Mouse (Mus musculus) MEL (cell line): ENCODE measurements at regions not wholly inside any gene's neighbourhood (a gene's known extent, or its start where the extent isn't known, plus 50 kb on each side); places are given as distances from the start of the nearest gene placed in this dataset.
"Not testable (repeated sequence)": the region's sequence is repeated elsewhere in the genome, so short reads cannot be mapped to it uniquely, and the experiment has no call there.

ENCODE experiments used
- DNase-seq: peaks from one replicate; pipeline ENCODE4 v3.0.0; 2011; ENCODE audit warnings: low read depth, low spot score
- H3K27ac ChIP-seq: 2 replicates; pipeline ENCODE4 v1.5.1; 2012; ENCODE audit warnings: low read depth, mild to moderate bottlenecking, control low read depth, low read length, moderate library complexity; ENCODE audit not compliant: control insufficient read depth
- H3K27me3 ChIP-seq, 2 experiments: fragments of 150-350 bp in 1 of 2; sonication (generic) in 1 of 2; 2 replicates each; pipeline ENCODE4 v1.6.1; 2012; ENCODE audit warnings: low read length in 2 of 2, mild to moderate bottlenecking in 2 of 2, improper control_type of control experiment in 1 of 2, moderate library complexity in 1 of 2; ENCODE audit not compliant: insufficient read depth in 2 of 2, control insufficient read depth in 1 of 2
- H3K36me3 ChIP-seq, 2 experiments: 2 replicates each; pipeline ENCODE4 v1.6.1; 2012 to 2014; ENCODE audit warnings: low read length in 2 of 2, improper control_type of control experiment in 1 of 2, inconsistent platforms in 1 of 2, mild to moderate bottlenecking in 1 of 2; ENCODE audit not compliant: insufficient read depth in 2 of 2, control insufficient read depth in 1 of 2
- H3K4me1 ChIP-seq, 2 experiments: fragments of 150-350 bp in 1 of 2; sonication (generic) in 1 of 2; 2 replicates each; pipeline ENCODE4 v1.6.1; 2012; ENCODE audit warnings: low read length in 2 of 2, improper control_type of control experiment in 1 of 2, mild to moderate bottlenecking in 1 of 2; ENCODE audit not compliant: insufficient read depth in 2 of 2, control insufficient read depth in 1 of 2
- H3K4me3 ChIP-seq, 2 experiments: fragments of 150-350 bp in 1 of 2; sonication (generic) in 1 of 2; 2 replicates each; pipeline ENCODE4 v1.5.1; 2012; ENCODE audit warnings: low read depth in 2 of 2, low read length in 2 of 2, mild to moderate bottlenecking in 2 of 2, moderate library complexity in 2 of 2, control low read depth in 1 of 2, improper control_type of control experiment in 1 of 2; ENCODE audit not compliant: control insufficient read depth in 1 of 2, insufficient read depth in 1 of 2
- H3K79me2 ChIP-seq: 2 replicates; pipeline ENCODE4 v1.6.1; 2012; ENCODE audit warnings: mild to moderate bottlenecking, low read length, moderate library complexity; ENCODE audit not compliant: control insufficient read depth, poor library complexity, insufficient read depth
- H3K9ac ChIP-seq: 2 replicates; pipeline ENCODE4 v1.6.1; 2012; ENCODE audit warnings: low read depth, mild to moderate bottlenecking, control low read depth, low read length, moderate library complexity; ENCODE audit not compliant: control insufficient read depth, poor library complexity, severe bottlenecking
- H3K9me3 ChIP-seq: fragments of 150-350 bp; sonication (generic); replicated peaks from 2 replicates; pipeline ENCODE4 v1.6.1; 2012; ENCODE audit warnings: mild to moderate bottlenecking, low read length, improper control_type of control experiment, moderate library complexity; ENCODE audit not compliant: insufficient read depth
- BHLHE40 ChIP-seq: IDR thresholded peaks from 2 replicates; pipeline ENCODE4 v1.6.1; 2012; ENCODE audit warnings: low read depth, mild to moderate bottlenecking, inconsistent platforms, low read length, improper control_type of control experiment, borderline replicate concordance
- CTCF ChIP-seq, 3 experiments: IDR thresholded peaks in 2 of 3; conservative IDR thresholded peaks in 1 of 3; 2 replicates each; pipeline ENCODE4 v1.5.1; 2011 to 2012; ENCODE audit warnings: low read length in 3 of 3, low read depth in 2 of 3, mild to moderate bottlenecking in 2 of 3, improper control_type of control experiment in 1 of 3, inconsistent platforms in 1 of 3, mixed read lengths in 1 of 3, moderate library complexity in 1 of 3; ENCODE audit not compliant: control insufficient read depth in 1 of 3, insufficient read depth in 1 of 3, poor library complexity in 1 of 3, severe bottlenecking in 1 of 3
- ETS1 ChIP-seq: IDR thresholded peaks from 2 replicates; pipeline ENCODE4 v1.6.1; 2012; ENCODE audit warnings: low read depth, mild to moderate bottlenecking, inconsistent platforms, low read length, improper control_type of control experiment, moderate library complexity
- JUND ChIP-seq: IDR thresholded peaks from 2 replicates; pipeline ENCODE4 v1.6.1; 2011; ENCODE audit warnings: low read depth, mild to moderate bottlenecking, improper control_type of control experiment, low read length
- KAT2A ChIP-seq: conservative IDR thresholded peaks from 2 replicates; pipeline ENCODE4 v1.6.1; 2012; ENCODE audit warnings: low read depth, low read length, improper control_type of control experiment, inconsistent platforms
- MAFK ChIP-seq: IDR thresholded peaks from 2 replicates; pipeline ENCODE4 v1.6.1; 2011; ENCODE audit warnings: low read depth, mild to moderate bottlenecking, low read length, improper control_type of control experiment, borderline replicate concordance
- MAX ChIP-seq: IDR thresholded peaks from 2 replicates; pipeline ENCODE4 v1.6.1; 2011; ENCODE audit warnings: low read length, improper control_type of control experiment
- MAZ ChIP-seq: IDR thresholded peaks from 2 replicates; pipeline ENCODE4 v1.6.1; 2012; ENCODE audit warnings: low read depth, mild to moderate bottlenecking, inconsistent platforms, low read length, improper control_type of control experiment
- MXI1 ChIP-seq: IDR thresholded peaks from 2 replicates; pipeline ENCODE4 v1.6.1; 2011; ENCODE audit warnings: mild to moderate bottlenecking, low read depth, low read length, improper control_type of control experiment
- MYC ChIP-seq: IDR thresholded peaks from 2 replicates; pipeline ENCODE4 v1.6.1; 2011; ENCODE audit warnings: low read depth, mild to moderate bottlenecking, low read length, improper control_type of control experiment, moderate library complexity
- POLR2A ChIP-seq, 2 experiments: IDR thresholded peaks; 2 replicates each; pipeline ENCODE4 v1.6.1; 2011 to 2012; ENCODE audit warnings: low read length in 2 of 2, mild to moderate bottlenecking in 2 of 2, control low read depth in 1 of 2, improper control_type of control experiment in 1 of 2, low read depth in 1 of 2, moderate library complexity in 1 of 2; ENCODE audit not compliant: control insufficient read depth in 1 of 2, insufficient read depth in 1 of 2, poor library complexity in 1 of 2
- POLR2AphosphoS2 ChIP-seq: IDR thresholded peaks from 2 replicates; pipeline ENCODE4 v1.6.1; 2011; ENCODE audit warnings: low read length, improper control_type of control experiment
- RAD21 ChIP-seq: IDR thresholded peaks from 2 replicates; pipeline ENCODE4 v1.6.1; 2011; ENCODE audit warnings: mild to moderate bottlenecking, low read depth, low read length, improper control_type of control experiment
- TBP ChIP-seq: IDR thresholded peaks from 2 replicates; pipeline ENCODE4 v1.8.0; 2011; ENCODE audit warnings: low read depth, low read length, improper control_type of control experiment
- UBTF ChIP-seq: IDR thresholded peaks from 2 replicates; pipeline ENCODE4 v1.6.1; 2012; ENCODE audit warnings: low read depth, mild to moderate bottlenecking, inconsistent platforms, low read length, improper control_type of control experiment, moderate library complexity, borderline replicate concordance; ENCODE audit not compliant: insufficient read depth
- USF1 ChIP-seq: IDR thresholded peaks from 2 replicates; pipeline ENCODE4 v1.6.1; 2014; ENCODE audit warnings: low read depth, mild to moderate bottlenecking, inconsistent platforms, low read length, improper control_type of control experiment, moderate library complexity
- USF2 ChIP-seq, 2 experiments: IDR thresholded peaks; 2 replicates each; pipeline ENCODE4 v1.6.1; 2011 to 2012; ENCODE audit warnings: improper control_type of control experiment in 2 of 2, low read length in 2 of 2, borderline replicate concordance in 1 of 2, inconsistent platforms in 1 of 2, low read depth in 1 of 2, mild to moderate bottlenecking in 1 of 2; ENCODE audit not compliant: insufficient read depth in 1 of 2
- ZC3H11A ChIP-seq: IDR thresholded peaks from 2 replicates; pipeline ENCODE4 v1.6.1; 2012; ENCODE audit warnings: low read depth, mild to moderate bottlenecking, inconsistent platforms, low read length, improper control_type of control experiment
- ZKSCAN1 ChIP-seq: IDR thresholded peaks from 2 replicates; pipeline ENCODE4 v1.6.1; 2012; ENCODE audit warnings: low read depth, mild to moderate bottlenecking, inconsistent platforms, low read length, improper control_type of control experiment, moderate library complexity
- ZNF384 ChIP-seq: IDR thresholded peaks from 2 replicates; pipeline ENCODE4 v1.6.1; 2012; ENCODE audit warnings: low read depth, mild to moderate bottlenecking, inconsistent platforms, low read length, improper control_type of control experiment

- TF ChIP-seq JUND: no peak
- no peak for TF ChIP-seq RAD21
- no peak for TF ChIP-seq POLR2A (IDR thresholded peaks at IDR 0.05; ENCODE audit: control insufficient read depth in 1 of 2, insufficient read depth in 1 of 2, low read depth in 1 of 2, low read length in 2 of 2, poor library complexity in 1 of 2)
- no peak for TF ChIP-seq MAX
- TF ChIP-seq USF2 (IDR thresholded peaks at IDR 0.05; ENCODE audit: borderline replicate concordance in 1 of 2, insufficient read depth in 1 of 2, low read depth in 1 of 2, low read length in 2 of 2): no peak
- TF ChIP-seq USF1: no peak
- no peak for TF ChIP-seq BHLHE40
- no peak for TF ChIP-seq POLR2AphosphoS2
- no peak for TF ChIP-seq ZC3H11A
- TF ChIP-seq MYC: no peak
- TF ChIP-seq CTCF (IDR thresholded peaks at IDR 0.05 in 2 of 3, conservative IDR thresholded peaks at IDR 0.05 in 1 of 3; ENCODE audit: control insufficient read depth in 1 of 3, insufficient read depth in 1 of 3, low read depth in 2 of 3, low read length in 3 of 3, poor library complexity in 1 of 3, severe bottlenecking in 1 of 3): no peak
- TF ChIP-seq ZNF384: no peak
- TF ChIP-seq UBTF: no peak
- no peak for TF ChIP-seq MAZ
- no peak for TF ChIP-seq MAFK
- no peak for TF ChIP-seq MXI1
- no peak for TF ChIP-seq KAT2A
- no peak for TF ChIP-seq ETS1
- no peak for TF ChIP-seq TBP
- TF ChIP-seq ZKSCAN1: no peak
- Histone ChIP-seq H3K9ac (no peak overlapping the region), H3K27me3 (no peaks in the 10 kb centered on the region), H3K27ac (no peak overlapping the region), H3K4me1 (no peaks in the 10 kb centered on the region), H3K79me2 (no peaks in the 10 kb centered on the region), H3K4me3 (no peak overlapping the region), H3K9me3 (no peaks in the 10 kb centered on the region), H3K36me3 (no peaks in the 10 kb centered on the region)
- DNase-seq: peak; percentile 1
Observed at GRCm38 (mm10) chrX:79760887-79761286, 89.7 kb upstream of the Mageb16 start.

GRCm38 (mm10) chrX:79758596-79758995 lies 87.4 kb upstream of the Mageb16 start:
- H3K9ac ChIP-seq, H3K4me1 ChIP-seq: not testable (repeated sequence)

More at GRCm38 (mm10) chrX:79758596-79758995, 87.4 kb upstream of the Mageb16 start:
- not testable (repeated sequence) for H3K9me3 ChIP-seq, H3K79me2 ChIP-seq, H3K27me3 ChIP-seq, H3K27ac ChIP-seq, DNase-seq, H3K36me3 ChIP-seq, H3K4me3 ChIP-seq
